Mouse (Mus musculus) ovary, postnatal 14 days (tissue): ENCODE results near the gene Ino80.

ENCODE experiments used
- DNase-seq: peaks from one replicate; pipeline ENCODE4 v3.0.0; 2022; ENCODE audit warnings: low spot score

Gene Ino80

DNA sequence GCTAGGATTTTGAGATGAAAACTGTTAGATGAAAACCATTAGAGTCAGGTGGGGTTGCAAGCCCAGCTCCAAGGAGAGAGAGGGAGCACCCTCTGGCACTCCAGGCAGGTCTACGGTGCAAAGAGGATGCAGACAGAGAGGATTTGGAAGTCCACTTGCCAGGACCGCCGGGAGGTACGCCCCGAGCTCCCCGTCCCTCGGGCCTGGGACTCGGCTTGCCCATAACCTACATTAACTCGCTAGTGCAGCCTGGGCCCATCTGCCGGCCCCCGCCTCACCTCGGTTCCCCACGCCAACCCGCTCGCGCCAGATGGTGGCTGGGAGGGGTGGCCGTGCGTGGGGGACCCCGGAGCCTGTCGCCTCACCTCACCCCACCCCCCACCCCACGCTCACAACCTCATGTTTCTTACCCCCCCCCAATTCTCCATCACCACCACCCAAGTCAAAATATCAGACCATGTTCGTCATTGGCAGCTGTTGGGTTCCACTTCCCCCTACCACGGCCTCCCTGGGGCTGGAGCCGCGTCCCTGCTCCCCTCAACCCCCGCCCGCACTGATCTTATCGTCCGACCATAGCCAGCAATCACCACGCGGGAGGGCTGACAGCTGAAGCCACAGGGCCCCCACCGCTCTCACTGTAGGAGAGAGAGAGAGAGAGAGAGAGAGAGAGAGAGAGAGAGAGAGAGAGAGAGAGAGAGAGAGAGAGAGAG, 153.5 kb downstream of the Ino80 start:
- no peak for DNase-seq
